In genomic region chr14:105267095-105267494, GRCm38 (mm10) we compare ENCODE assay signal across 15 mouse cellular contexts. TPM values are rescaled to one million over a fixed set of nuclear protein-coding genes. Genes with fewer than 3 reads are reported as not detected.
DNase-seq lines count a peak whose midpoint lies in the region; ATAC-seq and TF ChIP-seq lines count a peak whose summit lies in the region.
"Had no signal": no experiment of that assay in that cellular context is flagged by ENCODE, and none has a peak within 500 bp of the region (broad histone marks: within the 10 kb centered on the region; RNA-seq: fewer than 3 reads in every experiment).

No protein-coding gene starts in this region.

- TF ChIP-seq CTCF in stomach, postnatal 0 days (IDR thresholded peaks at IDR 0.05; ENCODE audit: low read depth): no peak

- no peak overlapping the region for H3K9ac ChIP-seq in embryonic facial prominence, embryonic 13.5 days
- H3K9ac ChIP-seq in kidney, embryonic 15.5 days: no peak overlapping the region
- no peak overlapping the region for H3K9ac ChIP-seq in stomach, postnatal 0 days (ENCODE audit: low read length)
- H3K9ac ChIP-seq: limb, embryonic 15.5 days; neural tube, embryonic 12.5 days had no signal

- no peak for DNase-seq in embryonic facial prominence, embryonic 10.5 days (ENCODE audit: low spot score)
- DNase-seq in kidney, adult 8-10 months: peak; percentile 27 to 30
- DNase-seq in kidney, postnatal 10 days: peak; percentile 10
- DNase-seq in stomach, postnatal 0 days (ENCODE audit: low spot score): no peak
- DNase-seq in layer of hippocampus, postnatal 25 days (ENCODE audit: extremely low spot score in 1 of 2, low spot score in 1 of 2): no peak
- DNase-seq: cerebellum, adult 11 months; embryo, embryonic 11 days; lung, postnatal 14 days; right cerebral cortex, postnatal 25 days; thymus, adult 18-20 months had no signal

- no peaks in the 10 kb centered on the region for H3K36me3 ChIP-seq in embryonic facial prominence, embryonic 13.5 days
- H3K36me3 ChIP-seq in embryonic facial prominence, embryonic 10.5 days (replicated peaks): peaks cover 4% of the 10 kb centered on the region; the same call in 1 of the 2 replicates
- no peaks in the 10 kb centered on the region for H3K36me3 ChIP-seq in kidney, embryonic 15.5 days
- H3K36me3 ChIP-seq in stomach, postnatal 0 days (ENCODE audit: control insufficient read depth, insufficient read depth, low read length): no peaks in the 10 kb centered on the region
- H3K36me3 ChIP-seq: limb, embryonic 15.5 days; neural tube, embryonic 12.5 days had no signal

- 0 out of 2 replicates have a peak overlapping the region, but pooled peaks have one; percentile 22 for H3K27ac ChIP-seq in embryonic facial prominence, embryonic 13.5 days
- H3K27ac ChIP-seq in embryonic facial prominence, embryonic 10.5 days (replicated peaks): no peak overlapping the region
- H3K27ac ChIP-seq in kidney, embryonic 15.5 days: no peak overlapping the region
- peak overlapping the region; percentile 31; the same call in 1 of the 2 replicates for H3K27ac ChIP-seq in stomach, postnatal 0 days (replicated peaks)
- H3K27ac ChIP-seq: limb, embryonic 15.5 days; neural tube, embryonic 12.5 days had no signal

- peaks cover 5% of the 10 kb centered on the region; the same call in 1 of the 2 replicates for H3K4me1 ChIP-seq in embryonic facial prominence, embryonic 13.5 days
- peaks cover 2% of the 10 kb centered on the region; the same call in 1 of the 2 replicates for H3K4me1 ChIP-seq in embryonic facial prominence, embryonic 10.5 days
- no peaks in the 10 kb centered on the region for H3K4me1 ChIP-seq in kidney, embryonic 15.5 days
- H3K4me1 ChIP-seq in stomach, postnatal 0 days (replicated peaks; ENCODE audit: control insufficient read depth, insufficient read depth): no peaks in the 10 kb centered on the region
- H3K4me1 ChIP-seq: limb, embryonic 15.5 days; neural tube, embryonic 12.5 days had no signal

- no peaks in the 10 kb centered on the region for H3K27me3 ChIP-seq in embryonic facial prominence, embryonic 13.5 days
- no peaks in the 10 kb centered on the region for H3K27me3 ChIP-seq in embryonic facial prominence, embryonic 10.5 days (replicated peaks; ENCODE audit: low read depth, poor library complexity, severe bottlenecking)
- H3K27me3 ChIP-seq in kidney, embryonic 15.5 days: no peaks in the 10 kb centered on the region
- H3K27me3 ChIP-seq in stomach, postnatal 0 days (ENCODE audit: control insufficient read depth, insufficient read depth, low read length): no peaks in the 10 kb centered on the region
- H3K27me3 ChIP-seq: limb, embryonic 15.5 days; neural tube, embryonic 12.5 days had no signal

- no peak overlapping the region for H3K4me3 ChIP-seq in embryonic facial prominence, embryonic 13.5 days
- no peak overlapping the region for H3K4me3 ChIP-seq in embryonic facial prominence, embryonic 10.5 days
- no peak overlapping the region for H3K4me3 ChIP-seq in kidney, embryonic 15.5 days (replicated peaks)
- H3K4me3 ChIP-seq in stomach, postnatal 0 days (ENCODE audit: low read depth, low read length): no peak overlapping the region
- H3K4me3 ChIP-seq: limb, embryonic 15.5 days; neural tube, embryonic 12.5 days had no signal

- no peak overlapping the region for H3K4me2 ChIP-seq in embryonic facial prominence, embryonic 13.5 days
- no peak overlapping the region for H3K4me2 ChIP-seq in kidney, embryonic 15.5 days
- H3K4me2 ChIP-seq in stomach, postnatal 0 days (replicated peaks; ENCODE audit: low read depth): no peak overlapping the region
- H3K4me2 ChIP-seq: limb, embryonic 15.5 days; neural tube, embryonic 12.5 days had no signal

- WGBS in embryonic facial prominence, embryonic 13.5 days: 74% methylated on average over 6 of the region's 6 CpGs
- WGBS in embryonic facial prominence, embryonic 10.5 days: 81% methylated on average over 6 of the region's 6 CpGs
- 67% methylated on average over 6 of the region's 6 CpGs for WGBS in kidney, embryonic 15.5 days
- 57% methylated on average over 6 of the region's 6 CpGs for WGBS in stomach, postnatal 0 days

- H3K9me3 ChIP-seq in embryonic facial prominence, embryonic 13.5 days: no peaks in the 10 kb centered on the region
- H3K9me3 ChIP-seq in embryonic facial prominence, embryonic 10.5 days: no peaks in the 10 kb centered on the region
- H3K9me3 ChIP-seq in kidney, embryonic 15.5 days (replicated peaks): no peaks in the 10 kb centered on the region
- no peaks in the 10 kb centered on the region for H3K9me3 ChIP-seq in stomach, postnatal 0 days (ENCODE audit: control insufficient read depth, low read length)
- H3K9me3 ChIP-seq: limb, embryonic 15.5 days; neural tube, embryonic 12.5 days had no signal

- TF ChIP-seq EP300 in stomach, postnatal 0 days (optimal IDR thresholded peaks at IDR 0.05): no peak

- ATAC-seq in embryonic facial prominence, embryonic 13.5 days (ENCODE audit: insufficient number of reproducible peaks, insufficient read depth, low FRiP score, low TSS enrichment, low read depth): no peak
- ATAC-seq in kidney, embryonic 15.5 days (replicated peaks; ENCODE audit: low FRiP score): no peak
- no peak for ATAC-seq in stomach, postnatal 0 days (ENCODE audit: low FRiP score, low TSS enrichment)
- ATAC-seq: forebrain, embryonic 14.5 days had no signal

RNA-seq across cellular contexts. Expression of gene Ndfip2, which starts 8.7 kb away (rescaled TPM):
- 48.5 and 50.5 TPM in 2 replicates for polyA plus RNA-seq in embryonic facial prominence, embryonic 13.5 days (2015; fragmentation: Nextera tagmentation; extraction: Ambion mirVana)
- 42.7 and 43.2 TPM in 2 replicates for polyA plus RNA-seq in embryonic facial prominence, embryonic 10.5 days (2016; fragmentation: Nextera tagmentation; extraction: Ambion mirVana)
- polyA plus RNA-seq in kidney, embryonic 15.5 days (2015; fragmentation: Nextera tagmentation; extraction: Ambion mirVana): 65.2 and 68.1 TPM in 2 replicates
- polyA plus RNA-seq in stomach, postnatal 0 days (2015; fragmentation: Nextera tagmentation; extraction: Ambion mirVana): 64.2 and 65.1 TPM in 2 replicates
- 10 to 100 TPM; 90.3 to 94.9 TPM for total RNA-seq in layer of hippocampus, postnatal 25 days (2021)

Comparison
In these comparisons a context has a peak if more than half of its experiments do, and no peak if none do; other contexts are left out.
1. H3K27ac ChIP-seq: peak in embryonic facial prominence, embryonic 13.5 days (single experiment) and stomach, postnatal 0 days (single experiment); none in embryonic facial prominence, embryonic 10.5 days (single experiment) and kidney, embryonic 15.5 days (single experiment).
2. DNase-seq: peak in kidney, adult 8-10 months (2 of 2) and kidney, postnatal 10 days (single experiment); none in embryonic facial prominence, embryonic 10.5 days (single experiment), stomach, postnatal 0 days (single experiment) and layer of hippocampus, postnatal 25 days (0 of 2).